Mouse (Mus musculus): ENCODE measurements at regions not wholly inside any gene's neighbourhood (a gene's known extent, or its start where the extent isn't known, plus 50 kb on each side); places are given as distances from the start of the nearest gene placed in this dataset.

DNA sequence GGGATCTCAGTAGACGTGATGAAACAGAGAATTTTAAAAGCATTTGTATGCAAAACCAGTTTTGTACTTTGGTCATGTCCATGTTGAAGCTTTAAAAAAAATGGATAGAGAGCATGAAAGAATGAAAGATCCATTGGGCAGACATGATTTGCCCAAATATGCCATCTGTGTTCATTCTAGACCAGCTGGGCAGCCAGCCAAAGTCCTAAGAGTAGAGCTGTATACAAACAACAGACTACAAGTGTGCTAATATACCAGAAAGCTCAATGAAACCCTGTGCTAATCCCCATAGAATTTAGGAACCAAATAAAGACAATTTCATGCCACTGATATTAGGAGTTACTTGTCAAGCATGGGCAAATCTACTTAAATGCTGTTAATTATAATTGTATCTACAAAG is 105.1 kb upstream of the Zwint start:
- no peak for TF ChIP-seq CTCF (IDR thresholded peaks at IDR 0.05; ENCODE audit: low read depth, low read length)
- TF ChIP-seq POLR2A (IDR thresholded peaks at IDR 0.05; ENCODE audit: extremely low read depth, insufficient read depth, low read length) = no peak
